Mouse (Mus musculus): ENCODE results near the gene Tbk1. TPM values are rescaled to one million over a fixed set of nuclear protein-coding genes. Genes with fewer than 3 reads are reported as not detected.

The Tbk1 gene
- total and polyA plus RNA-seq, 2 experiments from 2014 or later, result 23.7 to 34.2 TPM

GRCm38 (mm10) chr10:121500034-121500433 lies 86.6 kb downstream of the Tbk1 start:
- H3K4me3 ChIP-seq (ENCODE audit: low read depth, low read length), result no peak overlapping the region
- ATAC-seq, result no peak

GRCm38 (mm10) chr10:121499063-121499462 lies 87.5 kb downstream of the Tbk1 start:
- no peak overlapping the region for H3K4me3 ChIP-seq (ENCODE audit: low read depth, low read length)
- no peaks in the 10 kb centered on the region for H3K36me3 ChIP-seq (ENCODE audit: insufficient read depth)
- H3K9me3 ChIP-seq (ENCODE audit: low read length), result no peaks in the 10 kb centered on the region
- no peak for DNase-seq
- no peaks in the 10 kb centered on the region for H3K27me3 ChIP-seq (ENCODE audit: insufficient read depth, low read length)
- H3K27ac ChIP-seq (ENCODE audit: low read depth, low read length), result no peak overlapping the region
- WGBS, result 65% methylated on average over 2 of the region's 2 CpGs
- no peak for ATAC-seq
- no peak overlapping the region for H3K9ac ChIP-seq
- H3K4me1 ChIP-seq (ENCODE audit: insufficient read depth), result no peaks in the 10 kb centered on the region
- no peak for TF ChIP-seq CTCF (IDR thresholded peaks at IDR 0.05; ENCODE audit: low read depth)
- H3K4me2 ChIP-seq (ENCODE audit: low read depth), result no peak overlapping the region

More at GRCm38 (mm10) chr10:121500034-121500433, 86.6 kb downstream of the Tbk1 start:
- no peak for DNase-seq
- Histone ChIP-seq H3K4me1 (ENCODE audit: insufficient read depth) (peaks cover 5% of the 10 kb centered on the region; the same call in 1 of the 2 replicates), H3K27ac (ENCODE audit: low read depth, low read length) (no peak overlapping the region), H3K9ac (no peak overlapping the region), H3K36me3 (ENCODE audit: insufficient read depth) (no peaks in the 10 kb centered on the region), H3K9me3 (ENCODE audit: low read length) (no peaks in the 10 kb centered on the region), H3K27me3 (ENCODE audit: insufficient read depth, low read length) (no peaks in the 10 kb centered on the region), H3K4me2 (ENCODE audit: low read depth) (no peak overlapping the region)
- peak; percentile 32 for TF ChIP-seq CTCF (IDR thresholded peaks at IDR 0.05; ENCODE audit: low read depth)
- 70% methylated on average over 5 of the region's 5 CpGs for WGBS

- no peak for TF ChIP-seq CTCF (IDR thresholded peaks at IDR 0.05; ENCODE audit: low read depth)
- no peak for ATAC-seq
- H3K27ac ChIP-seq (ENCODE audit: low read depth, low read length), result no peak overlapping the region
- H3K36me3 ChIP-seq (ENCODE audit: insufficient read depth), result no peaks in the 10 kb centered on the region
- no peaks in the 10 kb centered on the region for H3K4me1 ChIP-seq (ENCODE audit: insufficient read depth)
- no peaks in the 10 kb centered on the region for H3K9me3 ChIP-seq (ENCODE audit: low read length)
- DNase-seq, result no peak
- H3K4me2 ChIP-seq (ENCODE audit: low read depth), result no peak overlapping the region
- WGBS, result 69% methylated on average over 8 of the region's 8 CpGs
- no peak overlapping the region for H3K4me3 ChIP-seq (ENCODE audit: low read depth, low read length)
- no peak overlapping the region for H3K9ac ChIP-seq
- no peaks in the 10 kb centered on the region for H3K27me3 ChIP-seq (ENCODE audit: insufficient read depth, low read length)
Measured at GRCm38 (mm10) chr10:121498481-121498904, 88.1 kb downstream of the Tbk1 start.

GRCm38 (mm10) chr10:121497968-121498367 lies 88.6 kb downstream of the Tbk1 start:
- H3K4me1 ChIP-seq (ENCODE audit: insufficient read depth), result no peaks in the 10 kb centered on the region
- H3K27ac ChIP-seq (ENCODE audit: low read depth, low read length), result no peak overlapping the region
- WGBS, result 71% methylated on average over 7 of the region's 7 CpGs
- no peaks in the 10 kb centered on the region for H3K27me3 ChIP-seq (ENCODE audit: insufficient read depth, low read length)
- H3K9me3 ChIP-seq (ENCODE audit: low read length), result no peaks in the 10 kb centered on the region
- H3K4me3 ChIP-seq (ENCODE audit: low read depth, low read length), result no peak overlapping the region
- no peak for DNase-seq
- no peaks in the 10 kb centered on the region for H3K36me3 ChIP-seq (ENCODE audit: insufficient read depth)
- no peak for ATAC-seq
- H3K4me2 ChIP-seq (ENCODE audit: low read depth), result no peak overlapping the region
- TF ChIP-seq CTCF (IDR thresholded peaks at IDR 0.05; ENCODE audit: low read depth), result no peak
- no peak overlapping the region for H3K9ac ChIP-seq

GRCm38 (mm10) chr10:121496616-121497015 lies 90.0 kb downstream of the Tbk1 start:
- Histone ChIP-seq H3K36me3 (ENCODE audit: insufficient read depth) (no peaks in the 10 kb centered on the region), H3K27ac (ENCODE audit: low read depth, low read length) (no peak overlapping the region), H3K4me3 (ENCODE audit: low read depth, low read length) (no peak overlapping the region), H3K4me1 (ENCODE audit: insufficient read depth) (no peaks in the 10 kb centered on the region), H3K9me3 (ENCODE audit: low read length) (no peaks in the 10 kb centered on the region), H3K4me2 (ENCODE audit: low read depth) (no peak overlapping the region), H3K9ac (no peak overlapping the region), H3K27me3 (ENCODE audit: insufficient read depth, low read length) (no peaks in the 10 kb centered on the region)
- ATAC-seq, result no peak
- DNase-seq, result no peak
- TF ChIP-seq CTCF (IDR thresholded peaks at IDR 0.05; ENCODE audit: low read depth), result no peak
- WGBS, result 85% methylated on average over 7 of the region's 7 CpGs

Small RNA genes within 50 kb of the gene (microRNA-seq; reads per million reads assigned to microRNA genes)
- 0 reads per million in 2 experiments for gene Gm24330

Other genes starting within 250 kb of the Tbk1 start
- 34.7 and 36.0 TPM in 2 replicates for gene Tbc1d30, start 235.5 kb downstream of the Tbk1 start, total RNA-seq (2014; rRNA removed)
- 5.6 and 7.5 TPM in 2 replicates for gene Tbc1d30, start 235.5 kb downstream of the Tbk1 start, polyA plus RNA-seq (2015; fragmentation: Nextera tagmentation; extraction: Ambion mirVana)
- 44.7 and 67.8 TPM in 2 replicates for gene Gns, start 221.7 kb downstream of the Tbk1 start, total RNA-seq (2014; rRNA removed)
- 31.4 and 40.4 TPM in 2 replicates for gene Gns, start 221.7 kb downstream of the Tbk1 start, polyA plus RNA-seq (2015; fragmentation: Nextera tagmentation; extraction: Ambion mirVana)
- gene Rassf3, start 110.4 kb downstream of the Tbk1 start, total RNA-seq (2014; rRNA removed), result 5.0 and 5.9 TPM in 2 replicates
- 3.2 and 3.5 TPM in 2 replicates for gene Rassf3, start 110.4 kb downstream of the Tbk1 start, polyA plus RNA-seq (2015; fragmentation: Nextera tagmentation; extraction: Ambion mirVana)
- 75.1 and 92.7 TPM in 2 replicates for gene Xpot, start 39.5 kb upstream of the Tbk1 start, total RNA-seq (2014; rRNA removed)
- 23.5 and 28.1 TPM in 2 replicates for gene Xpot, start 39.5 kb upstream of the Tbk1 start, polyA plus RNA-seq (2015; fragmentation: Nextera tagmentation; extraction: Ambion mirVana)
- gene D930020B18Rik, start 54.8 kb upstream of the Tbk1 start, total RNA-seq (2014; rRNA removed), result 0.62 and 0.90 TPM in 2 replicates
- gene D930020B18Rik, start 54.8 kb upstream of the Tbk1 start, polyA plus RNA-seq (2015; fragmentation: Nextera tagmentation; extraction: Ambion mirVana), result 0.21 and 0.31 TPM in 2 replicates
- 1.2 and 4.0 TPM in 2 replicates for gene BC048403, start 153.2 kb upstream of the Tbk1 start, total RNA-seq (2014; rRNA removed)
- 1.7 and 2.3 TPM in 2 replicates for gene BC048403, start 153.2 kb upstream of the Tbk1 start, polyA plus RNA-seq (2015; fragmentation: Nextera tagmentation; extraction: Ambion mirVana)

Measured in forebrain, postnatal 0 days (tissue).